Mouse (Mus musculus) layer of hippocampus, adult 2 months (tissue): Measurements from ENCODE around the gene Lrrc9. TPM values are rescaled to one million over a fixed set of nuclear protein-coding genes. Genes with fewer than 3 reads are reported as not detected.
A peak's percentile ranks its signal among the peaks of the same experiment; 100 is the strongest.

Experiments used
- DNase-seq, 2 experiments: peaks; one replicate each; pipeline ENCODE4 v3.0.0; 2022; ENCODE audit warnings: low spot score in 2 of 2
- H3K27ac ChIP-seq: fragments of 200-600 bp; 2 replicates; pipeline ENCODE4 v1.8.1; 2022
- H3K4me3 ChIP-seq: fragments of 200-600 bp; 2 replicates; pipeline ENCODE4 v1.8.1; 2022; ENCODE audit warnings: mild to moderate bottlenecking
- CTCF ChIP-seq: fragments of 200-600 bp; conservative IDR thresholded peaks from 2 replicates; pipeline ENCODE4 v1.8.1; 2022; ENCODE audit warnings: antibody characterized with exemption, mild to moderate bottlenecking, moderate library complexity
- long read RNA-seq, 2 experiments: library from polyadenylated mRNA; stranded (forward); transcript quantifications; one replicate each; pipeline ENCODE4 v2.0.0; 2021; ENCODE audit warnings: borderline mapping rate in 2 of 2
- total RNA-seq, 2 experiments: library from RNA; stranded (reverse); gene quantifications; 2 replicates each; pipeline ENCODE4 v1.2.3; 2021

Lrrc9 gene
- total RNA-seq, result 1 to 10 TPM; 2.1 to 2.4 TPM
- long read RNA-seq, experiment 1, result 0 reads
- long read RNA-seq, experiment 2, result 0 reads

DNA sequence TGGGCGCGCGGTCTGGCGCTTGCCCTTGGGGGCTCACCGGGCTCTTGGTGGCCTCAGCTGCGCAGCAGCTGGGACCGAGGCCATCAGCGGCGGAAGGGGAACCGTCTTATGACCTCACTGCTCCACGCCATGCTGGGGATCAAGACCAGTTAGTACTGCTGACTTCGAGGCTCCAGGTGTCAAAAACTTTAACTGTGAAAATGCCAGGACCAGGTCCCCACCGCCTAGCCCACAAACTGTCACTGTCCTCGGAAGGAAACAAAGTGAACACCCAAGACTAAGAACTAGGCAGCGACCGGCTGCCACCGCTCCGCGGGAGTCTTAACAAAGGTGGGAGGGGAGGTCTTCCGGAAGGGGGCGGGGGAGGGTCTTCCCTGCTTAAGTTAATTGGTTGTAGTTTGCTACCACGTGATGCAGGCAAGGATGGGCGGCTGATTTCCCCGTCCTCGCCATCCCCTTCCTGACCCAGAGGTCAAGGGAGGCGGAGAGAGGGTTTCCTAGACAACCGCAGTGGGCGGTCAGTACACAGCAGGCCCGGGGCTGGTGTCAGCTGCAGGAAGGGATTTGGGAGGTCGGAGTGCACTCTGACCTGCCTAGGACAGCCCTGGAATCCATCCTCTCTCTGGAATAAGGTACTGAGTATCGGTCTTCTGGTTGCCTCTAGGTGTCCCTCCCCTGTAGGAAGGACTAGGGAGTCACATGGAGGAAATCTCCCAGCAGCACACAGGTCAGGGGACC lies at the start of gene Lrrc9:
Lrrc9 (plus strand) TSS at position 28 of the 738 bp plus-strand sequence.
- DNase-seq, result peak; percentile 8 to 29
- Histone ChIP-seq H3K27ac (no peak within 1 kb of the TSS), H3K4me3 (peak within 1 kb of the TSS; percentile 54)
- TF ChIP-seq CTCF, result no peak

DNA sequence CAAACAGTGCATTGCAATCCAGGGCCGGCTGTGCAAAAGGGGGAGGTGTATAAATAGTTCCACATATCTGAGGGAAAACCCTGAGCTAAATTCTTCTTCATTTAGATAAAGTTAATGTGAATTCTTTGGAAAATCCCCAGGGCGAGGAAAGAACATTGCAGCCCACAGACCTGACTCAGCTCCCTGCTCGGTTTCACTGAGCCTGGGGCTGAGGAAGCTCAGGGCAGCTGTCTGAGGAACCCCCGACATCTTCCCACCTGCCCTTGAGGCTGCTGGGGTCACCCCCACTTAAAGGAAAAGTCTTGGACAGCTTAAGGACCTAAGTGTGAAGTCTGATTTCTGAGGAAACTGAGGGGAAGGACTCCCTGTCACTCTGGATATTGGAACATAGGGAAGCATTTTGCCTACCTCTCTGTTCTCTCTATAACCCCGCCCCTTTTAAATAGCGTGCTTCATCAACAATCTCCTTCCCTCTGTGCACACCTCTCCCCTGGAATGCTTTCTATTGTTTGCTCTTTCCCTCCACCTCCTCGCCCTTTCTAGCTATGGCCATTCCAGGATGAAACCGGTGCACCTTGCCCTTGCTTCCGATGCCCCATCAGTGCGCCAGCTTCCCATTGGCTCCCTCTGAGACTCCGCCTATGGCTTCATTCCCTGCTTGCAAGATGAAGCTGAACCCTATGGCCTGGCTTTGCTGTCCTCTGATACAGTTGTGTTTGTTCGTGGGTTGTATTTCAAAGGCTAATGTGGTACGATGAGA lies 48.4 kb upstream of the Lrrc9 start:
- no peak for DNase-seq
- no peak overlapping the region for H3K4me3 ChIP-seq
- peak overlapping the region; percentile 1; the same call in 1 of the 2 replicates for H3K27ac ChIP-seq
- no peak for TF ChIP-seq CTCF

DNA sequence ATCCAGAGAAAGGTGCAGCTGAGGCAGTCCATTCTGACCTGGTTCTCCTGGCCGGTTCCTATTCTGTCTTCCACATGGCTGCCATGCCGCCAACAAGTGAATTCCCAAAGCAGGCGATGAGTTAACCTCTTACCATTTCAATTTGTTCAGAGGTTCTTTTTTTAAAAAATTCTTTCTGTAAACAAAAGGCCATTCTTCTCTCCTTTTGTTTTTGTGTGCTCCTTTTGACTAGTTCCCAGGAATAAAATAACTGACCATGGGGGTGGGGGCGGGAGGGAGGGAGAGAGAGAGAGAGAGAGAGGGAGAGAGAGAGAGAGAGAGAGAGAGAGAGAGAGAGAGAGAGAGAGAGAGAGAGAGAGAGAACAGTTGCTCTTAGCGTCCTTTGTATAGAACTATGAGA lies 36.6 kb upstream of the Lrrc9 start:
- DNase-seq, result no peak
- no peak for TF ChIP-seq CTCF
- Histone ChIP-seq H3K27ac (peak overlapping the region; percentile 51; the same call in 1 of the 2 replicates), H3K4me3 (peak overlapping the region; percentile 6; the same call in 1 of the 2 replicates)

DNA sequence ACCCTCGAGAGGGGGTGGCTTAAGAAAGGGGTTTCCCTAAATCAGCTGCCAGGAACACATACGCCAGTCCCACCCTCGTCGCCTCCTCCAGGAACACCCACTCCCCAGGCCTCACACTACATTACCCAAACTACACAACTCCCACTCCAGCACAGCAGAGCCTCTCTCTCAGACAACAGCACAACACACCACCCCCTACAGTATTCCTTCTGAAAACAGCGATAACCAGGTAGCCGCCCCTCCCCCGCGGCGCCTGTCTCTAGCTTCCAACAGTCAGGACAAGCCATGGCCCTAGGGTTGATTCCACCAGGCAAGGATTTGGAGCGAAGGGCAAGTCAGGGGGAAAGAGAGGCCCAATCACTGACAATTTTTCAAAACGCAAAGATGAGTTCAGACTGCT lies 34.5 kb upstream of the Lrrc9 start:
- DNase-seq, result peak; percentile 52 to 53
- no peak; the same call in 1 of the 2 replicates for TF ChIP-seq CTCF
- peak overlapping the region; percentile 98 for H3K27ac ChIP-seq
- peak overlapping the region; percentile 95 for H3K4me3 ChIP-seq

DNA sequence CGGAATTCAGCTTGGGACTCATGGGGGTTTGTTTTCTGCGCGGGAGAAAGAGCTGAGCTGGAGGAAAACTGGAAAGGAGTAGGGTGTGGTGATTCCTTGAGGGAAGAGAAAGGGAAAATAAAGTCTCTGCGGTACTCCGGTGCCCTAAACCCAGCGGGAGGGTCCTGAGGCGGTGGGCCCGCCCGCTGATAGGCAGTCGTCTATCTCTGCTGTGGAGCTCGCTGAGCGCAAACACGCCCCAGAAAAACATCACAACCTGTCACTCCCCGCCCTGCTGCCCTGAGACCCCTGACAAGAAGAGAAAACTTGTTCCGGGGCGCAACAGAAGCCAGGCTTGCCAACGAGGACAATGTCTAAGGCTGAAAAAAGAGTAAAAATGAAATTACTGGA lies 34.0 kb upstream of the Lrrc9 start:
- no peak for TF ChIP-seq CTCF
- DNase-seq, result peak in 1 of 2 experiments; percentile 34
- Histone ChIP-seq H3K4me3 (peak overlapping the region; percentile 95), H3K27ac (peak overlapping the region; percentile 98)

DNA sequence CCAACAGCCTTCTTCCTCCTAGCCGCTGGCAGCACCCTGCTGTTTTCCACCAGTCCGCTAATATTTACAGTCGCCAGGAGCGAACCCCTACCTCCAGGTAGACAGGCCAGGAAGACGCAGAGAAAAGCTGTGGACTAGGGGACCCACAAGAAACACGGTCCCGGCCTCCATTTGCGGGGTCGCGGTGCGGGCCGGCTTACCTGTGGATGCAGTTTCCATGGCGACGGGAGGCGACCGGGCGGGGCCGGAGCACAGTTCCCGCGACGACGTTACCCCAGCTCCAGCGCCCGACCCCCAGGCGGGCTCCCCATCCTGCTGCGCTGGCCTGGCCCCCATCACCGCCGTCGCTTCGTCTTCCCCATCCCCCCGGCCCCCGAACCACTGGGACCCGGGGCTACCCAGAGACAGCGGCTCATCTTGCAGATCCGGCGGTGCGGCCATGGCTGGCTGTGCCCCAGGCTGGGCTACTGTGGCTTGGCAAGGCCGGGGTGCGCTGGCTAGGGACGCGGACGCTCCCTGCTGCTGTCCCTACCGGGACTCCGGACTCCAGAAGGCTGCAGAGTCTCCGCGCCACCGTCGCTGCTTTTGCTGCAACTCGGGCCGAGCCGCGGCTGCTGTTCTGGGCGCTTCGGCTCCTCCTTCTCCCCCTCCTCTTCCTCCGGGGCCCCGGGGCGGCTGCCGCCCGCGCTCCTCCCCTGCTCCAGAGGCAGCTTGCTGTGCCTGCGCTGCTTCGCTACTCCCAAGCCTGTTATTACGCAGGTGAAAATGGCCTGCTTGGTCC lies 33.4 kb upstream of the Lrrc9 start:
- no peak for TF ChIP-seq CTCF
- H3K27ac ChIP-seq, result peak overlapping the region; percentile 98
- DNase-seq, result peak; percentile 69 to 74
- peak overlapping the region; percentile 95 for H3K4me3 ChIP-seq

DNA sequence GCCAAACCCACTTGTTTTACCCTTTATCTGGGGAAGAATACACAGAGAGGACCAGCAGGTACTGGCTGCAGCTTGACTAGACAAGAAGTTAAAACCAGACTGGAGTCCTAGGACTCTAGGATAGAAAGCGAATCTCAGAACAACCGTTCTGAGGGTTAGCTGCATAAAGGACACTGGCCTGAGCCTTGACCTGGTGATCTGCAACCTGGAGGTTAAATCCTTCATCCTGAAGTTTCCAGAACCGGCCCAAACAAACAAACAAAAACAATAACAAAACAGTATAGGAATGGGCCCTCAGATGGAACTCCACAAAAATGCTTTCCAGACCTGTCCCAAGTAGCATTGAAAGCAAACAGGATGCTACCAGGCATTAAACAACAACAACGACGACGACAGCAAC lies 32.7 kb upstream of the Lrrc9 start, which contains the start of gene Rtn1:
Rtn1 (minus strand) TSS at position 101 of the 400 bp plus-strand sequence.
- TF ChIP-seq CTCF, result no peak
- Histone ChIP-seq H3K4me3 (peak within 1 kb of the TSS; percentile 95), H3K27ac (peak within 1 kb of the TSS; percentile 98)
- DNase-seq, result no peak

DNA sequence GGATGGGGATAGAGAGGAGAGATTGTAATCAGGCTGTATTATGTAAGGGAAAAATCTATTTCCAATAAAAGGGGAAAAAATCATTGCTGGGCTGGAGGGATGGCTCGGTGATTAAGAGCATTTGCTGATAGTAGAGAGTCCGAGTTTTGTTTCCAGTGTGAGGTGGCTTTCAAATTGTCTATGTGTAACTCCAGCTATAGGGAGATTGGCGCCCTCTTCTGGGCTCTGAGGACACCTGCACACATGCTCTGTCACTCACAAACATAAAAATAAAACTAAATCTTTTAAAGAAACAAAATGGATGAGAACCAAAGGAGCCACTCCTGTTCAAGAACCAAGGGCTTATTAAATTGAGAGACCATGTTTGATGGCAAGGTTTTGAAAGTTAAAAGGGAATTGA lies 23.9 kb upstream of the Lrrc9 start:
- no peak overlapping the region for H3K27ac ChIP-seq

DNA sequence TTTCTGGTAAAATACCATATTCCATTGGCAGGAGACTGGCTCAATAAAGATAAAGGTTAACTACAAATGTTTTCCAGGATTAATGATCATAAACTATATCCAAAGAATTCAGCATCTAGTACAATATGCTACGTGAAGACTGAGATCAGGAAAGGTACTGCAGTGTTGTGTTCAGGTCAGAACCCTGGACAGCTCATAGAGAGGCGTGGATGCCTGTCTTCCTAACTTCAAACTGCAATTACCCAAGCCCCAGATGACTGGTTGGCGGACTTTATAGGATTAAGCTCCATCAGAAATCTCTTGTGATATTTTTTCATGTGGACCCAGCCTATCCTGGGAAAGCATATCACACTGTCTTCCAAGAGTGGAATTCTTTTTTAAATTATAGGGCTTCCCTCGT lies 19.0 kb upstream of the Lrrc9 start:
- Histone ChIP-seq H3K4me3 (no peak overlapping the region), H3K27ac (no peak overlapping the region)
- DNase-seq, result no peak
- no peak for TF ChIP-seq CTCF

More for the DNA sequence above, 23.9 kb upstream of the Lrrc9 start:
- peak in 1 of 2 experiments; percentile 42 for DNase-seq
- peak; percentile 81 for TF ChIP-seq CTCF
- H3K4me3 ChIP-seq, result no peak overlapping the region

DNA sequence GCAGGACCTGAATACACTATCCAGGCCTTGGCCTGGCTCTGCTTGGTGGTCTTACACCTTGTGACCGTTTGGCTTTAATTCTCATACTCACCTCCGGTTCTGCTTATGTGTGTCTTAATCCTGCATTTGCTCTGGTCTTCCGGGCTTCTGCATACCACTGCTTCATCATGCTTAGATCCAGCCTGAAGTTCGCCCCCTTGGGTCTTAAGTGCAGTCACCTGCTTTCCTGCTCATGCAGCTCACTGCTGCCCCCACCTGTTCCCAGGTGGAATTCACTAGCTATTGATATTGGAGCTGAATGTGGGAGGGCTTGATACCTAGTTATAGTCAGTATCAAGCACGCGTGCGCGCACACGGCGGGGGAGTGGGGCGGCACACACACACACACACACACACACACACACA lies 13.9 kb upstream of the Lrrc9 start:
- H3K4me3 ChIP-seq, result peak overlapping the region; percentile 5; the same call in 1 of the 2 replicates
- H3K27ac ChIP-seq, result no peak overlapping the region
- DNase-seq, result peak; percentile 84 to 87
- peak; percentile 88 for TF ChIP-seq CTCF

DNA sequence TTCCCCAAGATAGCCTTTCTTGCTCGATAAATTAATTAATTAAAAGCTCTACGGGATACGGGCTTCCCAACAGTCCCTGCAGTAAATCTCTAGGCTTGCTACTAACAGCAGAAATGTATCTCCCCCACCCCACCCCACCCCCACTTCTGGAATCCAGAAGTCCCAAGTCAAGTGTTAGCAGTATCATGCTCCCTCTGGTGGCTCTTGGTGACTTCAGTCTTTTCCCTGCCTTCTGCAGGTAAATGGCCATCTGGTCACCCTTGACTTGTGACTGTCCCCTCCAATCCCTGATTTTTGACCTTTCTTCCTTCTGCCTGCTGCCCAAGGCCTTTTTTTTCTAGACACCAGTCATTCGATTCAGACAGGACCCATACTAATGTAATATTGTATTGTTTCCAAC lies 9.5 kb upstream of the Lrrc9 start:
- peak; percentile 58 for TF ChIP-seq CTCF
- H3K27ac ChIP-seq, result no peak overlapping the region
- DNase-seq, result no peak

DNA sequence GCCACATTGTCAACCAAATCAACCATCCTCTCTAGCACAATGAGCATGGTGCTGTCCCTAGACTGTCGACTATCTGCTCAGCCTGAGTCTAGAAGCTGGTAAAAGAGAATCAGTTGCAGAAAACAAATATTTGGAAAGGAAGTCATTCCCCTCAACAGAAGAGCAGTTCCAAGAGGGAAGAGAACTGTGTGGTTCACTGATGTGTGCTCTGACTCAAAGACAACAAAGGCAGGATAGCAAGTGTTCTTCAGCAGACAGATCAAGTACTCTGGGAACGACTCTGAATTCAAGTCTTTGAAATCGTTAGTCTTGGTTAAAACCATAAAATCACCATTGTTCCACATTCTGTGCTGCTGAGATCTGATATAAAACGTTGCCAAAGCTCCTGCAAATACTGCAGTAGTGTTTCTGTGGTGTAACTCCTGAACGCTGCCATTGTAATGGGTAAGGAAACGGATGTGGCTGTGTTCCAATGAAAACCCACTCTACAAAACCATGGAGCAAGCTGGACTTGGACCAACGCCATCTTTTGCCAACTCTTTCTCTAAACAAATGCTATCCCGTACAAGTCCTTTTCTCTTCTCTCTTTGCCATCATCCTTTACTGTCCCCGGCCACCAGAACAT lies 8.3 kb upstream of the Lrrc9 start:
- Histone ChIP-seq H3K4me3 (no peak overlapping the region), H3K27ac (no peak overlapping the region)
- TF ChIP-seq CTCF, result no peak
- no peak for DNase-seq

More for the DNA sequence above, 9.5 kb upstream of the Lrrc9 start:
- H3K4me3 ChIP-seq, result no peak overlapping the region
